Mouse (Mus musculus) embryo, embryonic 11 days (tissue): ENCODE results near the gene Parp14.
"Not testable (repeated sequence)": the region's sequence is repeated elsewhere in the genome, so short reads cannot be mapped to it uniquely, and the experiment has no call there.

ENCODE experiments used
- DNase-seq: peaks from one replicate; pipeline ENCODE4 v3.0.0-alpha.2; 2015

Gene Parp14

GRCm38 (mm10) chr16:35871048-35871851 is at the start of gene Parp14:
Parp14 (minus strand) TSS chr16:35871544.
- DNase-seq, result peak; percentile 53

GRCm38 (mm10) chr16:35918721-35919543 is 47.6 kb upstream of the Parp14 start:
- no peak for DNase-seq

- DNase-seq, result no peak
Measured at GRCm38 (mm10) chr16:35914301-35914700, 43.0 kb upstream of the Parp14 start.

GRCm38 (mm10) chr16:35913526-35913925 is 42.2 kb upstream of the Parp14 start:
- no peak for DNase-seq

GRCm38 (mm10) chr16:35911449-35911848 is 40.1 kb upstream of the Parp14 start:
- no peak for DNase-seq

- no peak for DNase-seq
Measured at GRCm38 (mm10) chr16:35907432-35908201, 36.3 kb upstream of the Parp14 start.

- DNase-seq, result no peak
Measured at GRCm38 (mm10) chr16:35906887-35907286, 35.5 kb upstream of the Parp14 start.

GRCm38 (mm10) chr16:35905819-35906485 is 34.6 kb upstream of the Parp14 start:
- no peak for DNase-seq

GRCm38 (mm10) chr16:35905355-35905754 is 34.0 kb upstream of the Parp14 start:
- DNase-seq, result no peak

GRCm38 (mm10) chr16:35904121-35904736 is 32.9 kb upstream of the Parp14 start:
- no peak for DNase-seq

- DNase-seq, result no peak
Measured at GRCm38 (mm10) chr16:35903014-35903640, 31.8 kb upstream of the Parp14 start.

GRCm38 (mm10) chr16:35900541-35900940 is 29.2 kb upstream of the Parp14 start:
- no peak for DNase-seq

GRCm38 (mm10) chr16:35894997-35895396 is 23.7 kb upstream of the Parp14 start:
- no peak for DNase-seq

GRCm38 (mm10) chr16:35891603-35892002 is 20.3 kb upstream of the Parp14 start:
- not testable (repeated sequence) for DNase-seq

GRCm38 (mm10) chr16:35890645-35891044 is 19.3 kb upstream of the Parp14 start:
- no peak for DNase-seq

GRCm38 (mm10) chr16:35888910-35889309 is 17.6 kb upstream of the Parp14 start:
- DNase-seq, result no peak

- DNase-seq, result no peak
Measured at GRCm38 (mm10) chr16:35888174-35888573, 16.8 kb upstream of the Parp14 start.

- DNase-seq, result no peak
Measured at GRCm38 (mm10) chr16:35874416-35874815, 3.1 kb upstream of the Parp14 start.

- no peak for DNase-seq
Measured at GRCm38 (mm10) chr16:35872410-35873006, 1.2 kb upstream of the Parp14 start.

- no peak for DNase-seq
Measured at GRCm38 (mm10) chr16:35871898-35872297, 554 bp upstream of the Parp14 start.

- DNase-seq, result peak; percentile 25
Measured at GRCm38 (mm10) chr16:35870581-35871047, 730 bp downstream of the Parp14 start.
